Mouse (Mus musculus): ENCODE measurements around the gene Skint6. TPM values are rescaled to one million over a fixed set of nuclear protein-coding genes. Genes with fewer than 3 reads are reported as not detected.
"Not testable (repeated sequence)": the region's sequence is repeated elsewhere in the genome, so short reads cannot be mapped to it uniquely, and the experiment has no call there.

Skint6 gene
- polyA plus RNA-seq (2015; fragmentation: Nextera tagmentation; extraction: Ambion mirVana) = not detected in 2 replicates

DNA sequence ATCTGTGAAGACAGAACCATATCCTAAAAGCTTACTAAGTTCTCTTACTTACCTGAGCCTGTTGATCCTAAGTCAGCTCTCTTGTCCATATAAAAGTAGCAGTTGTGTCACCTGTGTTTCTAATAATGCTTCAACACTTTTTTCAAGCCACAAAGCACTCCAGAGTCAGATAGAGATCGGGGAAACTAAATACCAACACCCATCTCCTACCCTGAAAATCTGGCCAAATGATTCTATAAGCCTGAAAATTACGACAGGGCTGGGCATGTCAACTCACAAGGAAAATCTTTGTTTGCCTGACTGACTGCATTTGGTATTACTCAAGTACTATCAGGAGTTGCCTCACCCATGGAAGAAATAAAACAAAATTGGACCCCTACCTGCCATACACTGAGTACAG lies at the start of gene Skint6:
TSS of gene Skint6 (minus strand) at position 101 of the 400 bp plus-strand sequence.
- Histone ChIP-seq H3K4me1 (no peaks in the 10 kb centered on the region), H3K9ac (no peak within 1 kb of the TSS), H3K27ac (no peak within 1 kb of the TSS), H3K4me3 (no peak within 1 kb of the TSS), H3K4me2 (no peak within 1 kb of the TSS), H3K27me3 (no peaks in the 10 kb centered on the region), H3K9me3 (replicated peaks) (peaks cover 13% of the 10 kb centered on the region; the same call in 1 of the 2 replicates), H3K36me3 (ENCODE audit: poor library complexity, severe bottlenecking) (no peaks in the 10 kb centered on the region)
- 60% methylated on average over 2 of the region's 2 CpGs for WGBS
- no peak for ATAC-seq

DNA sequence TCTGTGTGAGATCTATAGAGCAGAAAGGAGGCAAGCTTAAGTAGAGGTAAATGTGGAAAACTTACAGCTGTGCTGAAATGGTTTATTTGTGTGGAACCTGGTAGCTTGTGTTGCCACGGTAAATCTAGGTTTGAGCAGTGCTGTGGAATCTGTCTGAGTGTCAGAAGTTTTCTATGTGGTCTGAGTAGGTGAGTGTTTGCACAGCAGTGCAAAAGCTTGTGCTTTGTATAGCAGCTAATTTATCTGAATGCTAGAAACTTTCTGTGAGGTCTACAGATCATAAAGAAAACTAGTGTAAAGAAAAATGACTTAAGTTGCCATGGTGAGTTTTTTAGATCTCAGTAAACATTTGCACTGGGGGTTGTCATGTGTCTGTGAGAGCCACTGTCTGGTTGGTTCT lies 34.1 kb upstream of the Skint6 start:
- Histone ChIP-seq H3K27ac (no peak overlapping the region), H3K4me2 (no peak overlapping the region), H3K4me1 (no peaks in the 10 kb centered on the region), H3K9ac (no peak overlapping the region), H3K36me3 (ENCODE audit: poor library complexity, severe bottlenecking) (no peaks in the 10 kb centered on the region), H3K9me3 (replicated peaks) (peaks cover 65% of the 10 kb centered on the region), H3K27me3 (no peaks in the 10 kb centered on the region), H3K4me3 (no peak overlapping the region)
- ATAC-seq = no peak
- WGBS = 88% methylated on average over 1 of the region's 1 CpGs

DNA sequence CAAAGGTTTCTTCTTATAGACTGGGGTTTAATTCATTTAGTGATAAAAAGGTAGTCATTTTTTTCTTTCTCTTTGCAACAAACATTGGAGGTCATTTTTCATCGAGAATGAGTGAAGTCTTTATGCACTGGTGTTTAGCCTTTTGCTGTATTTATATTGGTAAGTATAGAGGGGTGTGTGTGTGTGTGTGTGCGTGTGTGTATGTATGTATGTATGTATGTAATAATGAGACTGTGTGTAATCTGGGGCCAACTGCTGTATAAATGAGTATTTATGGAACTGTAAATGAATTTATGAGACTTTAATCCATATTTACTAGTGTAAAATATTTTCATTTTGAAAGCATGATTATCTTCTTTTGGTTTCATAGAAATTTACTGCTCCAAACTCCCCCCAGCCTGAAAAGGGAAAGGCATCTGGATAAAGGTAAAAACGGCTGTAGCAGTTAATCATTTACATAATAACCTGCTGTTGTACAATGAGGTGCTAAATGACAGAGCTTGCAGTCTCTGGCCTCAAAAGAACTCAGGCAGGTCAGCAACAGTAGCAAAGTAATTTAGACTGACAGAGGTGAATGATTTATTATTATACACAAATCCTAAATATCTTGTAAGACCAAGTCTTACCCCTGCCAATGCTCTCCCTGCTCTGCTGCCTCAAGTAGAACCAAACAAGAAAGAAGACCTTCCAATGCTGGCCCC lies 15.2 kb upstream of the Skint6 start:
- 73% methylated on average over 3 of the region's 3 CpGs for WGBS
- H3K4me1 ChIP-seq = no peaks in the 10 kb centered on the region
- no peaks in the 10 kb centered on the region for H3K36me3 ChIP-seq (ENCODE audit: poor library complexity, severe bottlenecking)
- no peak overlapping the region for H3K27ac ChIP-seq
- ATAC-seq = no peak
- no peak overlapping the region for H3K4me3 ChIP-seq
- H3K9ac ChIP-seq = no peak overlapping the region
- H3K9me3 ChIP-seq (replicated peaks) = peaks cover 14% of the 10 kb centered on the region
- no peak overlapping the region for H3K4me2 ChIP-seq
- no peaks in the 10 kb centered on the region for H3K27me3 ChIP-seq

DNA sequence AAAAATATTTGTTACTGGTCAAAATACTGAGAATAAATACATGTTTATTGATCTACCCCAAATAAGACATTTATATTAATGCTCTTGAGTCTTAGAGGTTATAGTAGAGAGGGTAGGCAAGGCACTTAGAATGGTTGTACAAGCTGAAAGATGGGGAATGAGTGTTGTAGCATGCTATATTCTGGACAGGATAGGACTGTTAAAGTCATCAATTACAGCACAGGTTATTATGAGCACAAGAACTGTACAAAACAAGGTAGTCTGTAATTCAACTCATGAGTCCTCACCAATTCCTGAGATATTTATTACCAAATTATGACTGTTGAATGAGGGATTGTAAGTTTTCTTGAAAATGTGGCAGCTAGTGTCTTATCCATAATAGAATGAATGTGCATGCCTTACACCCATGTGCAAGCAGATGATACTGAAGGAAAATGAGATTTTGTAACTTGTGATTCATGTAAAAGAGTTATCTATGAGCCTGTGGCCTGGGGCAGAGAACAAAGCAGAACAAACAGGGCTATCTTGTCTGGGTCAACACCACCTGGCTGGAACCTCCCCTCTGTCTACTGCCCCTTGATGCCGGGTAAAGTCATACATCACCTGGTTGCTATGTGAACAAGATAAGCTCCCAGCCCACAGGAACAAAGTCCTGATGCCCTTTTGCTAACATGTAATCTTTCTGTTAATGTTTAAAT lies 23.3 kb downstream of the Skint6 start:
- WGBS = 86% methylated on average over 1 of the region's 1 CpGs
- no peaks in the 10 kb centered on the region for H3K4me1 ChIP-seq
- ATAC-seq = no peak
- no peaks in the 10 kb centered on the region for H3K27me3 ChIP-seq
- H3K27ac ChIP-seq = no peak overlapping the region
- no peak overlapping the region for H3K9ac ChIP-seq
- peaks cover 32% of the 10 kb centered on the region for H3K9me3 ChIP-seq (replicated peaks)
- no peaks in the 10 kb centered on the region for H3K36me3 ChIP-seq (ENCODE audit: poor library complexity, severe bottlenecking)
- H3K4me2 ChIP-seq = no peak overlapping the region
- no peak overlapping the region for H3K4me3 ChIP-seq

DNA sequence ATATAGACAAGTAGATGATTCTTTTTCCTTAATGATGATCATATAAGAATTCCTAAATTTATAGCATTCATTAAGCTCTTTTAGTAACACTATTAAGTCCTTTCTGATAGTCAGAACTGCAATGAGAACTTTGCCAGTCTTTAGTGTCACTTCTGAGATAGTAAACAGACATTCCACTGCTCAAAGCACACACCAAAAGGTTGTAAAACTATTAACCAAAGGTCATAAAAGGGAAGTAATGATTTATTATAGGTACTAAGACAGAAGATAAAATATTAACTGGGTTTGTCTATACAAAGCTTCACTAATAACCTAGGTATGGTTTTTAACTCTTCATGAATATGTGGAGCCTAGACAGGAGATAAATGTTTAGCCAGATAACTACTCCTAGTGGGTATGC lies 41.0 kb downstream of the Skint6 start:
- no peak for ATAC-seq
- no peak overlapping the region for H3K27ac ChIP-seq

DNA sequence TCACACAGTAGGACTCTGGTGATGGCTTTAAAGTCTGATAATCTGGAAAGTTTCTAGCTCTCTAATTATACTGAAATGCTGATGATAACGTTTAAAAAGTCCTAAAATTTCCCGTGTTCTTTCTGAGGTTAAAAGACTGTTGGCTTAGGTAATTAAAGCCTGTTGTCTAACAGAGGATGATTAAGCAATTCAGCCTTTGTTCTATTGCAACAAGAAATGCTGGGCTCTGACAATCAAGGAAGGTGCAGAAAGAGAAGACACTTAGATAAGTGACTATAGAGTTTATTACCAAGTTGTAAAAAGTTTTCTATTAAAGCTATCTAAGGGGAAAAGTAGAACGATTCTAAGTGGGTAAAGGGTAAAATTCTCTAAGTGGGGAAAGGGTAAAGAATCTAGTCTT lies 219.2 kb downstream of the Skint6 start:
- Histone ChIP-seq H3K27me3 (no peaks in the 10 kb centered on the region), H3K4me3 (no peak overlapping the region), H3K4me1 (no peaks in the 10 kb centered on the region), H3K36me3 (ENCODE audit: poor library complexity, severe bottlenecking) (no peaks in the 10 kb centered on the region), H3K27ac (no peak overlapping the region), H3K9me3 (replicated peaks) (peaks cover 10% of the 10 kb centered on the region; the same call in 1 of the 2 replicates), H3K9ac (no peak overlapping the region), H3K4me2 (no peak overlapping the region)
- ATAC-seq = no peak
- 65% methylated on average over 3 of the region's 3 CpGs for WGBS

More for the DNA sequence above, 41.0 kb downstream of the Skint6 start:
- no peak overlapping the region for H3K4me3 ChIP-seq
- H3K36me3 ChIP-seq (ENCODE audit: poor library complexity, severe bottlenecking) = no peaks in the 10 kb centered on the region
- no peaks in the 10 kb centered on the region for H3K27me3 ChIP-seq
- no peak overlapping the region for H3K9ac ChIP-seq
- no peaks in the 10 kb centered on the region for H3K4me1 ChIP-seq
- H3K4me2 ChIP-seq = no peak overlapping the region
- peaks cover 17% of the 10 kb centered on the region for H3K9me3 ChIP-seq (replicated peaks)

DNA sequence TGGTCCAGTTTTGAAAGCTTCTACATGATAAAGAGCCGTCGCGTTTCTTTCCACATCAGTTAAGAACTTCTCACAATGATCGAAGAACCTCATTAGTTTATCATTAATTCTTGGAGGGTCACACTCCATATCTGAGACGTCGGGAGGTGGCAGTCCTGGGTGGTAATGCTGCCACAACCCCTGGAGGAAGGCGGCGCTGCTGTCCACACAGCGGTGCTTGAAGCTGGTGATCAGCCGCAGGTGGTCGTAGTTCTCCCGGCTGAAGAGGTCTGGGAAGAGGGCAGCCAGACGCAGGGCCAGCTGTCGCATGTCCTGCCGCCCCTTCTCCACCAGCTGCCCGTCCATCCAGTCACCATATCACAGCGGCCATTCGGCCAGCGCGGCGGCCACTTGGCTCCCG lies 307.6 kb downstream of the Skint6 start:
- peaks cover 20% of the 10 kb centered on the region for H3K9me3 ChIP-seq (replicated peaks)
- H3K4me3 ChIP-seq; H3K36me3 ChIP-seq (ENCODE audit: poor library complexity, severe bottlenecking); H3K4me2 ChIP-seq; H3K9ac ChIP-seq; H3K4me1 ChIP-seq; ATAC-seq; H3K27me3 ChIP-seq; H3K27ac ChIP-seq: not testable (repeated sequence)
- 34% methylated on average over 22 of the region's 22 CpGs for WGBS

DNA sequence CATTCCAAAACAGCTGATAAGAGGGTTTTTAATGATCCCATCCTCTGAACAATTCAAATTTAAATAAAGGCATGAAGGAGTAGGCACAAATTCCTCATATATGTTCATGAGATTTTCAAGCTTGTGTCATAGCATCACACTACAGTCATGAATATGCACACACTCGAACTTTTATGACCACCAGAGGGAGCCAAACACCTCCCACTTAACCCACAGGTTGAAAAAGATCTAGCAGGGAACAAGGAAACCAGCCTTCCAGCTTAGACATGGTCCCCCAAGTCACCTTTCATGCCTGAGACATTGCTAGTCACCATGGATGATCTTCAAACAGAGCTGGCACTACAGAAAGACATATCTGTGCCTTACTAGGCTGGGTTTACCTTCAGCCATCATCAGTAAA lies 496.1 kb downstream of the Skint6 start:
- Histone ChIP-seq H3K27me3 (no peaks in the 10 kb centered on the region), H3K4me2 (no peak overlapping the region), H3K36me3 (ENCODE audit: poor library complexity, severe bottlenecking) (no peaks in the 10 kb centered on the region), H3K9ac (no peak overlapping the region), H3K9me3 (replicated peaks) (peaks cover 27% of the 10 kb centered on the region), H3K4me3 (no peak overlapping the region), H3K27ac (no peak overlapping the region), H3K4me1 (no peaks in the 10 kb centered on the region)
- ATAC-seq = no peak
- WGBS = 6% methylated on average over 1 of the region's 1 CpGs

DNA sequence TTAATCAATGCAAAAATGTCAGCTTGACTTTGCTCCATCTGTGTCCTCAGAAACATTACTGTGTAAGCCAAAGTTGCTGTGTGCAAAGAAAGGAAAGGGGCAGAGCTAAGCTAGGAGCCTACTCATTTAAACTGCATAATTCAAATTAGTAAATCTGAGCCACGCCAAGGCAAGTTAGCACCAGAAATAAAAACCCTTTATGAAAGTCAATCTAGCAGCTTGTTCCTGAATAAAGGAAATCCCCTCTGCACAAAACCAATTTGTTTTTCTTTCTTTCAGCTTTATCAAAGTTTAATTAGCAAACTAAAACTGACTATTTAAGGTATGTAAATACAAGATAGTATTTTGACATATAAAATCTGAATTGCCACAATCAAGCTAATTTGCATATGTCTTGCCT lies 512.0 kb downstream of the Skint6 start, which contains the start of gene Skint10:
TSS of gene Skint10 (minus strand) at position 101 of the 400 bp plus-strand sequence.
- H3K9me3 ChIP-seq (replicated peaks) = peaks cover 11% of the 10 kb centered on the region; the same call in 1 of the 2 replicates
- H3K4me2 ChIP-seq = no peak within 1 kb of the TSS
- no peak within 1 kb of the TSS for H3K27ac ChIP-seq
- H3K4me1 ChIP-seq = no peaks in the 10 kb centered on the region
- no peaks in the 10 kb centered on the region for H3K27me3 ChIP-seq
- no peak for ATAC-seq
- H3K9ac ChIP-seq = no peak within 1 kb of the TSS
- WGBS = 79% methylated on average over 1 of the region's 1 CpGs
- H3K4me3 ChIP-seq = no peak within 1 kb of the TSS
- H3K36me3 ChIP-seq (ENCODE audit: poor library complexity, severe bottlenecking) = no peaks in the 10 kb centered on the region
